Mouse (Mus musculus): ENCODE measurements around the gene Mnt. TPM values are rescaled to one million over a fixed set of nuclear protein-coding genes. Genes with fewer than 3 reads are reported as not detected.

The Mnt gene
- total and polyA plus RNA-seq, 2 experiments from 2014 or later = 8.1 to 15.9 TPM

- Histone ChIP-seq H3K9ac (no peak overlapping the region), H3K4me2 (ENCODE audit: low read depth) (no peak overlapping the region), H3K9me3 (ENCODE audit: low read length) (no peaks in the 10 kb centered on the region), H3K4me3 (ENCODE audit: low read depth, low read length) (no peak overlapping the region), H3K4me1 (ENCODE audit: insufficient read depth) (0 out of 2 replicates have a peak, but pooled peaks cover 4% of the 10 kb centered on the region), H3K27me3 (ENCODE audit: insufficient read depth, low read length) (no peaks in the 10 kb centered on the region), H3K27ac (ENCODE audit: low read depth, low read length) (no peak overlapping the region), H3K36me3 (ENCODE audit: insufficient read depth) (peaks cover 45% of the 10 kb centered on the region)
- no peak for TF ChIP-seq CTCF (IDR thresholded peaks at IDR 0.05; ENCODE audit: low read depth)
- WGBS = 49% methylated on average over 4 of the region's 4 CpGs
- peak; percentile 65 for DNase-seq
- ATAC-seq = peak; percentile 79
Measured at GRCm38 (mm10) chr11:74866640-74867039, 35.9 kb downstream of the Mnt start.

DNA sequence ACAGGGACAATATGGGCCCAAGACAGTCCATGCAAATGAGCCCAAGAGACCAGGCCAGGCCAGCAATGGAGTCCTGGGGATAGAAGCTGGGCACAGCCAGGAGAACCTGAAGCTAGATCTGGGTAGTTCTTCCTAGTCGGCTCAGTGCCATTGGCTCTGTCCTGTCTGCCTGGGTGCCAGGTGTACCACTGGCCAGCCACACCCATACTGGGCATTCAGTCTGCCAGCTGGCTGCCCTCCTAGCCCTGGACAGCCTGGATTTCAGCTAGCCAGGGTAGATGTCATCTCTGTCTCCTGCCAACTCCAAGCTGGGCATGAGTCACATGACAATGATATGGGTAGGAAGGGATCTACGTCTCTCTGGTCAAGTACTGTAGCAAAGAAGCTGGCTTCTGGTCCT is 36.5 kb downstream of the Mnt start:
- WGBS = 82% methylated on average over 2 of the region's 2 CpGs
- Histone ChIP-seq H3K4me3 (ENCODE audit: low read depth, low read length) (no peak overlapping the region), H3K9ac (no peak overlapping the region), H3K27ac (ENCODE audit: low read depth, low read length) (no peak overlapping the region), H3K4me1 (ENCODE audit: insufficient read depth) (0 out of 2 replicates have a peak, but pooled peaks cover 4% of the 10 kb centered on the region), H3K9me3 (ENCODE audit: low read length) (no peaks in the 10 kb centered on the region), H3K36me3 (ENCODE audit: insufficient read depth) (peaks cover 40% of the 10 kb centered on the region), H3K4me2 (ENCODE audit: low read depth) (no peak overlapping the region), H3K27me3 (ENCODE audit: insufficient read depth, low read length) (no peaks in the 10 kb centered on the region)
- no peak for TF ChIP-seq CTCF (IDR thresholded peaks at IDR 0.05; ENCODE audit: low read depth)
- DNase-seq = no peak
- ATAC-seq = no peak

DNA sequence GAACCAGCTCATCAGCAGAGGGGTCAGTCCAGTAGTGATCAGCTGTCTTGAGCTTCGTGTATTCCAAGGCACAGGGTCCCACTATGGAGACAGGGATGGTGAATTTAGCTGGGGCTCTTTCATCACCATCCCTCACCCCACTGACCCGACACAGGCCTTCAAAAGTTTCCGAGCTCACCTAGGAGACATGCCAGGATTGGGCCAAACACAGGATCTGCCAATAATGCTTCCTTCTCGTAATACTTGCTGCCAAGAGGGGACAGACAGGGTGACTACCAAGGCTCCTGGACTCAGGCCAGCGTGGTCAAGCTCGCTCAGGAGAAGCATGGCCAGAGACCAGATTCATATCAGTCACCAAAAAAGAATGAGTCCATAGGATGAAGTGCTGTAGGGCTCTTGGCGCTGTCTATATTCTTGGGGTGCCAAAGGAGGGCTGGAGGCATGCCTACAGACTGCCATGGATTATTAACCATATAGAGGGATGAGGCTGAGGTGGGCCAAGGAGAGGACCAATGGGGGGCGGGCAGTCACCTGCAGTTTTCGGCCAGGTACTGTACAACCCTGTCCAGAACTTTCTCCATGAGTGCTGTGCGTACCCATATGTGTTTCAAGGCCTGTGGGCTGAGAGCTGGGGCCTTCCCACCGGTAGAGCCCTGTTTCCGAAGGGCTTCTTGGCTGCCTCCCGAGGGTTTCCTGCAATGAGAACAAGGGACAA is 37.5 kb downstream of the Mnt start:
- no peak for DNase-seq
- H3K27ac ChIP-seq (ENCODE audit: low read depth, low read length) = no peak overlapping the region
- H3K36me3 ChIP-seq (ENCODE audit: insufficient read depth) = peaks cover 31% of the 10 kb centered on the region
- ATAC-seq = no peak
- H3K4me1 ChIP-seq (ENCODE audit: insufficient read depth) = 0 out of 2 replicates have a peak, but pooled peaks cover 4% of the 10 kb centered on the region
- no peaks in the 10 kb centered on the region for H3K9me3 ChIP-seq (ENCODE audit: low read length)
- no peak for TF ChIP-seq CTCF (IDR thresholded peaks at IDR 0.05; ENCODE audit: low read depth)
- WGBS = 88% methylated on average over 13 of the region's 13 CpGs
- H3K9ac ChIP-seq = no peak overlapping the region
- H3K4me2 ChIP-seq (ENCODE audit: low read depth) = no peak overlapping the region
- H3K27me3 ChIP-seq (ENCODE audit: insufficient read depth, low read length) = no peaks in the 10 kb centered on the region
- H3K4me3 ChIP-seq (ENCODE audit: low read depth, low read length) = no peak overlapping the region

DNA sequence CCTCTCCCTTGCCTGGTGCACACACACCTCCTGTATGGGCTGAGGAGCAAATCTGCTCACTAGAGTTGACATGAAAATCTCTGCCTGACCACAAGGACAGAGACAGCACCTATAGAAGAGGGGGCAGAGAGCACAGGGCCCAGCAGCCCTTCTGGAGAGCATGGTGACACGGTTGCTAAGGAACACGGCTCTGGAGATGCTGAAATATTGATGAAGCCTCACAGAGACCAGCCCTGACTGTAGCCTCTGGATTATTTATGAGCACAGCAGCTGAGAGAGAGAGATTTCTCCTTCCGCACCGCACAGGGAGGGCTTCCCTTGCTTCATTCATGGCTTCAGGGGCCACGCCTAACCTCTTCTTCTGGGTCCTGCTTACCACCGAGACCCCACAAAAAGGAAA is 38.9 kb downstream of the Mnt start:
- Histone ChIP-seq H3K27me3 (ENCODE audit: insufficient read depth, low read length) (no peaks in the 10 kb centered on the region), H3K9me3 (ENCODE audit: low read length) (no peaks in the 10 kb centered on the region), H3K27ac (ENCODE audit: low read depth, low read length) (no peak overlapping the region), H3K9ac (no peak overlapping the region), H3K4me1 (ENCODE audit: insufficient read depth) (0 out of 2 replicates have a peak, but pooled peaks cover 4% of the 10 kb centered on the region), H3K4me3 (ENCODE audit: low read depth, low read length) (no peak overlapping the region), H3K36me3 (ENCODE audit: insufficient read depth) (peaks cover 21% of the 10 kb centered on the region), H3K4me2 (ENCODE audit: low read depth) (no peak overlapping the region)
- no peak for TF ChIP-seq CTCF (IDR thresholded peaks at IDR 0.05; ENCODE audit: low read depth)
- DNase-seq (no peak), ATAC-seq (no peak)
- WGBS = 88% methylated on average over 6 of the region's 6 CpGs

GRCm38 (mm10) chr11:74870544-74870943 is 39.8 kb downstream of the Mnt start:
- H3K36me3 ChIP-seq (ENCODE audit: insufficient read depth) = peaks cover 15% of the 10 kb centered on the region
- H3K9me3 ChIP-seq (ENCODE audit: low read length) = no peaks in the 10 kb centered on the region
- ATAC-seq (no peak), DNase-seq (no peak)
- TF ChIP-seq CTCF (IDR thresholded peaks at IDR 0.05; ENCODE audit: low read depth) = no peak
- no peak overlapping the region for H3K4me2 ChIP-seq (ENCODE audit: low read depth)
- 0 out of 2 replicates have a peak, but pooled peaks cover 4% of the 10 kb centered on the region for H3K4me1 ChIP-seq (ENCODE audit: insufficient read depth)
- no peak overlapping the region for H3K9ac ChIP-seq
- H3K27me3 ChIP-seq (ENCODE audit: insufficient read depth, low read length) = no peaks in the 10 kb centered on the region
- no peak overlapping the region for H3K27ac ChIP-seq (ENCODE audit: low read depth, low read length)
- WGBS = 67% methylated on average over 4 of the region's 4 CpGs
- no peak overlapping the region for H3K4me3 ChIP-seq (ENCODE audit: low read depth, low read length)

- no peak overlapping the region for H3K9ac ChIP-seq
- peak overlapping the region; percentile 54; the same call in 1 of the 2 replicates for H3K27ac ChIP-seq (ENCODE audit: low read depth, low read length)
- 0 out of 2 replicates have a peak, but pooled peaks cover 4% of the 10 kb centered on the region for H3K4me1 ChIP-seq (ENCODE audit: insufficient read depth)
- H3K4me3 ChIP-seq (ENCODE audit: low read depth, low read length) = no peak overlapping the region
- no peaks in the 10 kb centered on the region for H3K9me3 ChIP-seq (ENCODE audit: low read length)
- no peak overlapping the region for H3K4me2 ChIP-seq (ENCODE audit: low read depth)
- peaks cover 15% of the 10 kb centered on the region for H3K36me3 ChIP-seq (ENCODE audit: insufficient read depth)
- peak; percentile 36; the same call in 1 of the 2 replicates for TF ChIP-seq CTCF (IDR thresholded peaks at IDR 0.05; ENCODE audit: low read depth)
- DNase-seq = peak; percentile 54
- ATAC-seq = peak; percentile 34; the same call in 1 of the 2 replicates
- H3K27me3 ChIP-seq (ENCODE audit: insufficient read depth, low read length) = no peaks in the 10 kb centered on the region
- WGBS = 11% methylated on average over 12 of the region's 12 CpGs
Measured at GRCm38 (mm10) chr11:74870991-74871622, 40.4 kb downstream of the Mnt start.

DNA sequence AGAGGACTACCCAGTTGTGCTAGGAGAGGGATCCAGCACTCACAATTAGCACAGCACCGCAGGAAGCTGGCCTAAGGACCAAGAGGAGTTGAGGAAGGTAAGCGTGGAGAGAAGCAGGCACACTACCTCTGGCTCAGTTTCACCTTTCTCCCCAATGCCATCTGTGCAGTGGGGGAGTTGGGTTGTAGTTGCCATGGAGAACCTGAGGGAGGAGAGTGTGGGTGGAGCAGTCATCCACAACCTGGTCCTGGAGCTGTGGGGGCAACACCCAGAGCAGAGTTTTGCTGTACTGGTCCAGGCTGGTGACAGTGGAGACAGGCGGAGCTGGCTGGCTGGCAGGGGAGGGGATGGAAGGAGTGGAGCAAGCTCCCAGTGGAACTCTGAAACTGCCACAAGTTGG is 43.9 kb downstream of the Mnt start:
- 0 out of 2 replicates have a peak, but pooled peaks cover 4% of the 10 kb centered on the region for H3K4me1 ChIP-seq (ENCODE audit: insufficient read depth)
- no peak overlapping the region for H3K4me2 ChIP-seq (ENCODE audit: low read depth)
- no peaks in the 10 kb centered on the region for H3K9me3 ChIP-seq (ENCODE audit: low read length)
- H3K27ac ChIP-seq (ENCODE audit: low read depth, low read length) = no peak overlapping the region
- ATAC-seq = no peak
- 61% methylated on average over 3 of the region's 3 CpGs for WGBS
- H3K9ac ChIP-seq = no peak overlapping the region
- no peaks in the 10 kb centered on the region for H3K36me3 ChIP-seq (ENCODE audit: insufficient read depth)
- DNase-seq = no peak
- H3K27me3 ChIP-seq (ENCODE audit: insufficient read depth, low read length) = no peaks in the 10 kb centered on the region
- no peak for TF ChIP-seq CTCF (IDR thresholded peaks at IDR 0.05; ENCODE audit: low read depth)
- no peak overlapping the region for H3K4me3 ChIP-seq (ENCODE audit: low read depth, low read length)
